ENCODE assay signal across 22 mouse cellular contexts in genomic region chr2:27123121-27123520, GRCm38 (mm10). TPM values are rescaled to one million over a fixed set of nuclear protein-coding genes. Genes with fewer than 3 reads are reported as not detected.
DNase-seq lines count a peak whose midpoint lies in the region; ATAC-seq and TF ChIP-seq lines count a peak whose summit lies in the region.
"Had no signal": no experiment of that assay in that cellular context is flagged by ENCODE, and none has a peak within 500 bp of the region (broad histone marks: within the 10 kb centered on the region; RNA-seq: fewer than 3 reads in every experiment).

No protein-coding gene starts in this region.

- H3K27ac ChIP-seq in heart, adult 2 months: no peak overlapping the region
- H3K27ac ChIP-seq in liver, postnatal 0 days (ENCODE audit: low read depth): no peak overlapping the region
- peak overlapping the region; percentile 90 for H3K27ac ChIP-seq in limb, embryonic 12.5 days
- H3K27ac ChIP-seq: liver, embryonic 14.5 days had no signal

- TF ChIP-seq CTCF in heart, adult 2 months (IDR thresholded peaks at IDR 0.05): 0 out of 2 replicates have a peak, but pooled peaks have one; percentile 4
- TF ChIP-seq CTCF in liver, postnatal 0 days (IDR thresholded peaks at IDR 0.05; ENCODE audit: low read depth): 0 out of 2 replicates have a peak, but pooled peaks have one; percentile 3

- no peak overlapping the region for H3K4me2 ChIP-seq in liver, postnatal 0 days (ENCODE audit: low read depth, low read length)
- H3K4me2 ChIP-seq in limb, embryonic 12.5 days: peak overlapping the region; percentile 44; the same call in 1 of the 2 replicates
- H3K4me2 ChIP-seq: embryonic facial prominence, embryonic 12.5 days; heart, embryonic 12.5 days; midbrain, embryonic 11.5 days had no signal

- no peaks in the 10 kb centered on the region for H3K27me3 ChIP-seq in heart, adult 2 months (ENCODE audit: control insufficient read depth, insufficient read depth, low read length)
- H3K27me3 ChIP-seq in liver, postnatal 0 days (ENCODE audit: insufficient read depth, low read length): no peaks in the 10 kb centered on the region
- H3K27me3 ChIP-seq in limb, embryonic 12.5 days: peaks cover 16% of the 10 kb centered on the region
- H3K27me3 ChIP-seq: embryonic facial prominence, embryonic 12.5 days had no signal

- no peak overlapping the region for H3K9ac ChIP-seq in heart, adult 2 months (ENCODE audit: low read depth, low read length)
- H3K9ac ChIP-seq in liver, postnatal 0 days (replicated peaks): no peak overlapping the region
- no peak overlapping the region for H3K9ac ChIP-seq in limb, embryonic 12.5 days (replicated peaks)
- H3K9ac ChIP-seq: embryonic facial prominence, embryonic 12.5 days; heart, embryonic 12.5 days; liver, embryonic 14.5 days had no signal

- TF ChIP-seq POLR2A in heart, adult 2 months (IDR thresholded peaks at IDR 0.05; ENCODE audit: insufficient read depth, low read depth, low read length): no peak

- intact Hi-C loops in heart, adult 2 months (cut with DNase I): loop anchor here (2.0 kb wide), 1 partner anchor 80 kb away; no protein-coding TSS in a partner anchor
- intact Hi-C loops in heart, postnatal 25 days (cut with DNase I): loop anchor here (2.0 to 5.0 kb wide), 2 partner anchors 46 to 80 kb away; partner anchors contain the start of gene Adamtsl2

- H3K9me3 ChIP-seq in liver, postnatal 0 days (ENCODE audit: low read length): no peaks in the 10 kb centered on the region
- no peaks in the 10 kb centered on the region for H3K9me3 ChIP-seq in limb, embryonic 12.5 days
- H3K9me3 ChIP-seq: embryonic facial prominence, embryonic 12.5 days; heart, embryonic 12.5 days had no signal

- H3K36me3 ChIP-seq in heart, adult 2 months (ENCODE audit: control insufficient read depth, insufficient read depth, low read length): no peaks in the 10 kb centered on the region
- H3K36me3 ChIP-seq in liver, postnatal 0 days (replicated peaks; ENCODE audit: insufficient read depth, low read length): no peaks in the 10 kb centered on the region
- no peaks in the 10 kb centered on the region for H3K36me3 ChIP-seq in limb, embryonic 12.5 days
- H3K36me3 ChIP-seq: embryonic facial prominence, embryonic 12.5 days; heart, embryonic 12.5 days had no signal

- H3K4me1 ChIP-seq in heart, adult 2 months (ENCODE audit: control insufficient read depth, insufficient read depth, low read length): peaks cover 9% of the 10 kb centered on the region
- H3K4me1 ChIP-seq in liver, postnatal 0 days (ENCODE audit: insufficient read depth): peaks cover 4% of the 10 kb centered on the region; the same call in 1 of the 2 replicates
- peaks cover 70% of the 10 kb centered on the region for H3K4me1 ChIP-seq in limb, embryonic 12.5 days (replicated peaks)

- no peaks in the 10 kb centered on the region for H3K79me2 ChIP-seq in heart, adult 2 months (replicated peaks; ENCODE audit: control insufficient read depth, insufficient read depth, low read length)

- ATAC-seq in liver, postnatal 0 days: no peak
- no peak for ATAC-seq in limb, embryonic 12.5 days (ENCODE audit: insufficient number of reproducible peaks, insufficient read depth, low FRiP score, low TSS enrichment, low read depth)
- ATAC-seq in erythroid progenitor cell, adult 5-6 weeks (replicated peaks; ENCODE audit: low FRiP score, poor library complexity, severe bottlenecking): no peak
- ATAC-seq: activated CD4-positive, CD25-positive, alpha-beta regulatory T cell, adult 4 months had no signal

- WGBS in heart, adult 2 months: 96% methylated on average over 4 of the region's 4 CpGs
- WGBS in liver, postnatal 0 days (ENCODE audit: insufficient replicate concordance): 74% methylated on average over 4 of the region's 4 CpGs
- WGBS in limb, embryonic 12.5 days: 81% methylated on average over 4 of the region's 4 CpGs

- no peak for DNase-seq in heart, adult 2 months
- no peak for DNase-seq in heart, postnatal 25 days (ENCODE audit: low spot score)
- DNase-seq in liver, postnatal 0 days: no peak
- DNase-seq in liver: no peak
- DNase-seq in thymus, postnatal 36 days: peak; percentile 45 to 59
- no peak for DNase-seq in kidney, postnatal 36 days
- DNase-seq: adrenal gland, postnatal 25 days; cerebellum, adult 9-11 months; gastrocnemius, postnatal 36 days; kidney, adult 9 months; lung, postnatal 4 days; right cerebral cortex, adult 18-20 months had no signal

- no peak for TF ChIP-seq EP300 in heart, adult 2 months (IDR thresholded peaks at IDR 0.05; ENCODE audit: insufficient read depth, low read depth, low read length)
- no peak for TF ChIP-seq EP300 in liver, postnatal 0 days (IDR thresholded peaks at IDR 0.05; ENCODE audit: low read depth)

- H3K4me3 ChIP-seq in heart, adult 2 months: no peak overlapping the region
- H3K4me3 ChIP-seq in liver, postnatal 0 days (ENCODE audit: low read depth, low read length): no peak overlapping the region
- no peak overlapping the region for H3K4me3 ChIP-seq in limb, embryonic 12.5 days (replicated peaks)
- H3K4me3 ChIP-seq: embryonic facial prominence, embryonic 12.5 days; heart, embryonic 12.5 days; myocyte had no signal

RNA-seq across cellular contexts. Expression of gene Fam163b, which starts 19.2 kb away (rescaled TPM):
- under 1 TPM; 0.44 to 0.77 TPM for total RNA-seq in heart, adult 2 months (2021)
- polyA plus RNA-seq in heart, adult 2 months (2012; rRNA removed): 1.1 and 1.4 TPM in 2 replicates
- total RNA-seq in heart, postnatal 25 days (2021): under 1 TPM; 0.34 to 0.48 TPM
- polyA plus RNA-seq in liver, postnatal 0 days (2015; fragmentation: Nextera tagmentation; extraction: Ambion mirVana): not detected in 2 replicates
- polyA plus RNA-seq in limb, embryonic 12.5 days (2016; fragmentation: Nextera tagmentation; extraction: Ambion mirVana): 0.52 and 0.75 TPM in 2 replicates
- total RNA-seq in erythroid progenitor cell, adult 5-6 weeks (2015; ENCODE audit: low replicate concordance): not detected in 2 replicates
- total RNA-seq in erythroid progenitor cell, adult 5-6 weeks (2017; ENCODE audit: low replicate concordance): not detected in 2 replicates
- total RNA-seq: gastrocnemius, postnatal 36 days; hematopoietic stem cell, adult 5-6 weeks had no signal
- polyA plus RNA-seq: activated CD4-positive, CD25-positive, alpha-beta regulatory T cell, adult 4 months had no signal

RNA-seq across cellular contexts. Expression of gene Dbh, which starts 41.9 kb away (rescaled TPM):
- 1 to 10 TPM; 1.1 to 2.1 TPM for total RNA-seq in heart, adult 2 months (2021)
- 7.7 and 9.4 TPM in 2 replicates for polyA plus RNA-seq in heart, adult 2 months (2012; rRNA removed)
- 1 to 10 TPM; 2.1 to 2.7 TPM for total RNA-seq in heart, postnatal 25 days (2021)
- polyA plus RNA-seq in liver, postnatal 0 days (2015; fragmentation: Nextera tagmentation; extraction: Ambion mirVana): not detected in 2 replicates
- polyA plus RNA-seq in limb, embryonic 12.5 days (2016; fragmentation: Nextera tagmentation; extraction: Ambion mirVana): 0.10 and 0.25 TPM in 2 replicates
- not detected in 2 replicates for total RNA-seq in erythroid progenitor cell, adult 5-6 weeks (2015; ENCODE audit: low replicate concordance)
- not detected in 2 replicates for total RNA-seq in erythroid progenitor cell, adult 5-6 weeks (2017; ENCODE audit: low replicate concordance)
- total RNA-seq: gastrocnemius, postnatal 36 days; hematopoietic stem cell, adult 5-6 weeks had no signal
- polyA plus RNA-seq: activated CD4-positive, CD25-positive, alpha-beta regulatory T cell, adult 4 months; forebrain, embryonic 11.5 days; liver, embryonic 14.5 days had no signal

RNA-seq across cellular contexts. Expression of gene Adamtsl2, which starts 43.9 kb away (rescaled TPM):
- total RNA-seq in heart, adult 2 months (2021): 10 to 100 TPM in 1 of 2 experiments, 1 to 10 TPM in 1; 9.2 to 18.9 TPM
- polyA plus RNA-seq in heart, adult 2 months (2012; rRNA removed): 27.0 and 38.7 TPM in 2 replicates
- 10 to 100 TPM; 19.1 to 26.8 TPM for total RNA-seq in heart, postnatal 25 days (2021)
- 1.1 and 1.2 TPM in 2 replicates for polyA plus RNA-seq in liver, postnatal 0 days (2015; fragmentation: Nextera tagmentation; extraction: Ambion mirVana)
- polyA plus RNA-seq in limb, embryonic 12.5 days (2016; fragmentation: Nextera tagmentation; extraction: Ambion mirVana): 11.8 and 12.3 TPM in 2 replicates
- not detected in 2 replicates for total RNA-seq in erythroid progenitor cell, adult 5-6 weeks (2015; ENCODE audit: low replicate concordance)
- total RNA-seq in erythroid progenitor cell, adult 5-6 weeks (2017; ENCODE audit: low replicate concordance): not detected in 2 replicates
- total RNA-seq: hematopoietic stem cell, adult 5-6 weeks had no signal
- polyA plus RNA-seq: activated CD4-positive, CD25-positive, alpha-beta regulatory T cell, adult 4 months had no signal

RNA-seq across cellular contexts. Expression of gene Mymk, which starts 51.1 kb away (rescaled TPM):
- not detected for total RNA-seq in heart, adult 2 months (2021)
- polyA plus RNA-seq in heart, adult 2 months (2012; rRNA removed): 0.10 TPM in 1 of 2 replicates, not detected in the other
- not detected for total RNA-seq in heart, postnatal 25 days (2021)
- polyA plus RNA-seq in liver, postnatal 0 days (2015; fragmentation: Nextera tagmentation; extraction: Ambion mirVana): 0.49 TPM in 1 of 2 replicates, not detected in the other
- 16.9 and 24.6 TPM in 2 replicates for polyA plus RNA-seq in limb, embryonic 12.5 days (2016; fragmentation: Nextera tagmentation; extraction: Ambion mirVana)
- not detected in 2 replicates for total RNA-seq in erythroid progenitor cell, adult 5-6 weeks (2015; ENCODE audit: low replicate concordance)
- not detected in 2 replicates for total RNA-seq in erythroid progenitor cell, adult 5-6 weeks (2017; ENCODE audit: low replicate concordance)
- total RNA-seq: adrenal gland, postnatal 25 days; hematopoietic stem cell, adult 5-6 weeks had no signal
- polyA plus RNA-seq: activated CD4-positive, CD25-positive, alpha-beta regulatory T cell, adult 4 months; forebrain, embryonic 11.5 days; liver, embryonic 14.5 days; midbrain, embryonic 11.5 days had no signal

Comparison
In these comparisons a context has a peak if more than half of its experiments do, and no peak if none do; other contexts are left out.
1. DNase-seq: peak in thymus, postnatal 36 days (2 of 2); none in heart, adult 2 months (0 of 2), heart, postnatal 25 days (single experiment), liver, postnatal 0 days (single experiment), liver (single experiment) and kidney, postnatal 36 days (0 of 2).
2. RNA of gene Adamtsl2, which starts 43.9 kb away (total RNA-seq): 19.1 to 26.8 TPM in heart, postnatal 25 days and 9.2 to 18.9 TPM in heart, adult 2 months; not detected in erythroid progenitor cell, adult 5-6 weeks; every median in the first group is over 10 times any median in the second.